Mouse (Mus musculus) lung, postnatal 0 days (tissue): ENCODE results near the gene Rps6ka5. TPM values are rescaled to one million over a fixed set of nuclear protein-coding genes. Genes with fewer than 3 reads are reported as not detected.

Experiments used
- ATAC-seq: fragments of 200-750 bp; cut with Nextera tagmentation; 2 replicates; pipeline ENCODE4 v1.8.0; 2017; ENCODE audit warnings: moderate library complexity
- DNase-seq: peaks from one replicate; pipeline ENCODE4 v3.0.0-alpha.2; 2016; ENCODE audit warnings: low spot score
- H3K27ac ChIP-seq: fragments of 300-500 bp; sonication (generic); 2 replicates; pipeline ENCODE4 v1.5.1; 2014; ENCODE audit warnings: antibody characterized with exemption, mild to moderate bottlenecking, low read length, mixed read lengths
- H3K27me3 ChIP-seq: fragments of 300-500 bp; sonication (generic); replicated peaks from 2 replicates; pipeline ENCODE4 v1.6.1; 2014; ENCODE audit warnings: low read length, mixed read lengths; ENCODE audit not compliant: insufficient read depth
- H3K36me3 ChIP-seq: fragments of 300-500 bp; sonication (generic); 2 replicates; pipeline ENCODE4 v1.6.1; 2014; ENCODE audit warnings: low read length, mixed read lengths; ENCODE audit not compliant: insufficient read depth
- H3K4me1 ChIP-seq: fragments of 300-500 bp; sonication (generic); 2 replicates; pipeline ENCODE4 v1.6.1; 2014; ENCODE audit warnings: antibody characterized with exemption, low read depth, low read length, mixed read lengths; ENCODE audit not compliant: insufficient read depth
- H3K4me2 ChIP-seq: fragments of 300-500 bp; sonication (generic); replicated peaks from 2 replicates; pipeline ENCODE4 v1.6.1; 2014; ENCODE audit warnings: low read depth, mild to moderate bottlenecking, low read length, moderate library complexity, mixed read lengths
- H3K4me3 ChIP-seq: fragments of 300-500 bp; sonication (generic); 2 replicates; pipeline ENCODE4 v1.5.1; 2014; ENCODE audit warnings: low read depth, low read length
- H3K9ac ChIP-seq: fragments of 300-500 bp; sonication (generic); replicated peaks from 2 replicates; pipeline ENCODE4 v1.6.1; 2014; ENCODE audit warnings: low read depth, mild to moderate bottlenecking
- H3K9me3 ChIP-seq: fragments of 300-500 bp; sonication (generic); 2 replicates; pipeline ENCODE4 v1.6.1; 2016; ENCODE audit warnings: low read length, mixed read lengths
- CTCF ChIP-seq: IDR thresholded peaks from 2 replicates; pipeline ENCODE4 v1.5.1; 2016; ENCODE audit warnings: antibody characterized with exemption, mild to moderate bottlenecking
- EP300 ChIP-seq: IDR thresholded peaks from 2 replicates; pipeline ENCODE4 v1.6.1; 2016; ENCODE audit warnings: antibody characterized with exemption, mild to moderate bottlenecking, control low read depth
- WGBS: fragments of 180-500 bp; shearing (Covaris S2); extraction: QIAGEN DNeasy Blood & Tissue Kit; methylation state at CpG from one replicate; pipeline ENCODE4 v1.1.7; 2014; 5-methylcytosine and 5-hydroxymethylcytosine counted together
- polyA plus RNA-seq: library from polyadenylated mRNA; unstranded; fragments of >200 nt; fragmentation: Nextera tagmentation; extraction: Ambion mirVana; gene quantifications from 2 replicates; pipeline ENCODE4 v1.2.1, GENCODE M21; 2015

The Rps6ka5 gene
- polyA plus RNA-seq, 1 experiment from 2014 or later = 2.3 TPM

GRCm38 (mm10) chr12:100769871-100770270 lies 43.1 kb upstream of the Rps6ka5 start:
- Histone ChIP-seq H3K9ac (no peak overlapping the region), H3K27ac (no peak overlapping the region), H3K9me3 (no peaks in the 10 kb centered on the region), H3K27me3 (no peaks in the 10 kb centered on the region), H3K4me2 (no peak overlapping the region), H3K4me1 (no peaks in the 10 kb centered on the region), H3K36me3 (no peaks in the 10 kb centered on the region), H3K4me3 (no peak overlapping the region)
- no peak for TF ChIP-seq EP300
- TF ChIP-seq CTCF = no peak
- DNase-seq = no peak
- ATAC-seq = no peak
- 86% methylated on average over 6 of the region's 6 CpGs for WGBS

GRCm38 (mm10) chr12:100764329-100765018 lies 37.7 kb upstream of the Rps6ka5 start:
- no peak for ATAC-seq
- 36% methylated on average over 13 of the region's 13 CpGs for WGBS
- TF ChIP-seq CTCF (no peak), EP300 (no peak)

GRCm38 (mm10) chr12:100762663-100763425 lies 36.1 kb upstream of the Rps6ka5 start:
- H3K27me3 ChIP-seq = no peaks in the 10 kb centered on the region
- 60% methylated on average over 11 of the region's 11 CpGs for WGBS
- no peak overlapping the region for H3K4me3 ChIP-seq
- TF ChIP-seq EP300 (no peak), CTCF (no peak)
- DNase-seq (no peak), ATAC-seq (no peak)
- no peak overlapping the region for H3K27ac ChIP-seq
- H3K4me1 ChIP-seq = no peaks in the 10 kb centered on the region
- H3K36me3 ChIP-seq = no peaks in the 10 kb centered on the region
- no peak overlapping the region for H3K4me2 ChIP-seq
- no peaks in the 10 kb centered on the region for H3K9me3 ChIP-seq
- no peak overlapping the region for H3K9ac ChIP-seq

More at GRCm38 (mm10) chr12:100764329-100765018, 37.7 kb upstream of the Rps6ka5 start:
- Histone ChIP-seq H3K27me3 (no peaks in the 10 kb centered on the region), H3K4me2 (no peak overlapping the region), H3K9me3 (no peaks in the 10 kb centered on the region), H3K4me3 (no peak overlapping the region), H3K36me3 (no peaks in the 10 kb centered on the region), H3K9ac (no peak overlapping the region), H3K27ac (no peak overlapping the region), H3K4me1 (no peaks in the 10 kb centered on the region)
- no peak for DNase-seq

GRCm38 (mm10) chr12:100757427-100757826 lies 30.6 kb upstream of the Rps6ka5 start:
- ATAC-seq (no peak), DNase-seq (no peak)
- no peak overlapping the region for H3K27ac ChIP-seq
- H3K36me3 ChIP-seq = no peaks in the 10 kb centered on the region
- H3K4me2 ChIP-seq = no peak overlapping the region
- no peaks in the 10 kb centered on the region for H3K4me1 ChIP-seq
- TF ChIP-seq CTCF (no peak), EP300 (no peak)
- H3K9me3 ChIP-seq = no peaks in the 10 kb centered on the region
- no peak overlapping the region for H3K9ac ChIP-seq
- 50% methylated on average over 4 of the region's 4 CpGs for WGBS
- H3K4me3 ChIP-seq = no peak overlapping the region
- no peaks in the 10 kb centered on the region for H3K27me3 ChIP-seq

GRCm38 (mm10) chr12:100753716-100754115 lies 26.9 kb upstream of the Rps6ka5 start:
- H3K36me3 ChIP-seq = no peaks in the 10 kb centered on the region
- TF ChIP-seq EP300 = no peak
- no peak for TF ChIP-seq CTCF
- H3K27me3 ChIP-seq = no peaks in the 10 kb centered on the region
- no peak overlapping the region for H3K4me3 ChIP-seq
- no peaks in the 10 kb centered on the region for H3K4me1 ChIP-seq
- DNase-seq (peak; percentile 12), ATAC-seq (no peak)
- H3K9me3 ChIP-seq = no peaks in the 10 kb centered on the region
- H3K27ac ChIP-seq = no peak overlapping the region
- no peak overlapping the region for H3K4me2 ChIP-seq
- 53% methylated on average over 1 of the region's 1 CpGs for WGBS
- no peak overlapping the region for H3K9ac ChIP-seq

- Histone ChIP-seq H3K27me3 (no peaks in the 10 kb centered on the region), H3K4me1 (no peaks in the 10 kb centered on the region), H3K9ac (no peak overlapping the region), H3K36me3 (no peaks in the 10 kb centered on the region), H3K4me3 (no peak overlapping the region), H3K9me3 (no peaks in the 10 kb centered on the region), H3K27ac (no peak overlapping the region), H3K4me2 (no peak overlapping the region)
- no peak for TF ChIP-seq CTCF
- DNase-seq (no peak), ATAC-seq (no peak)
- 52% methylated on average over 1 of the region's 1 CpGs for WGBS
Measured at GRCm38 (mm10) chr12:100752977-100753376, 26.2 kb upstream of the Rps6ka5 start.
